Mouse (Mus musculus): ENCODE measurements around the gene Snf8. TPM values are rescaled to one million over a fixed set of nuclear protein-coding genes. Genes with fewer than 3 reads are reported as not detected.

The Snf8 gene
- polyA plus RNA-seq, 1 experiment from 2014 or later: 45.3 TPM

GRCm38 (mm10) chr11:96011982-96012381, 22.7 kb upstream of the Snf8 start:
- Histone ChIP-seq H3K27ac (replicated peaks; ENCODE audit: low read depth, low read length) (no peak overlapping the region), H3K4me3 (replicated peaks; ENCODE audit: low read depth, low read length) (no peak overlapping the region), H3K9me3 (ENCODE audit: control insufficient read depth, low read length) (no peaks in the 10 kb centered on the region), H3K36me3 (ENCODE audit: control insufficient read depth, insufficient read depth, low read length) (no peaks in the 10 kb centered on the region), H3K4me2 (ENCODE audit: low read length) (peak overlapping the region; percentile 27; the same call in 1 of the 2 replicates), H3K9ac (replicated peaks; ENCODE audit: low read length) (no peak overlapping the region), H3K4me1 (ENCODE audit: control insufficient read depth, insufficient read depth, low read length) (0 out of 2 replicates have a peak, but pooled peaks cover 3% of the 10 kb centered on the region), H3K27me3 (ENCODE audit: control insufficient read depth, insufficient read depth, low read length) (no peaks in the 10 kb centered on the region)
- ATAC-seq (ENCODE audit: low FRiP score, low TSS enrichment): no peak
- no peak for DNase-seq
- WGBS: 5% methylated on average over 6 of the region's 8 CpGs

GRCm38 (mm10) chr11:96015421-96015820, 19.3 kb upstream of the Snf8 start:
- Histone ChIP-seq H3K9me3 (ENCODE audit: control insufficient read depth, low read length) (no peaks in the 10 kb centered on the region), H3K4me2 (ENCODE audit: low read length) (no peak overlapping the region), H3K9ac (replicated peaks; ENCODE audit: low read length) (no peak overlapping the region), H3K27ac (replicated peaks; ENCODE audit: low read depth, low read length) (no peak overlapping the region), H3K36me3 (ENCODE audit: control insufficient read depth, insufficient read depth, low read length) (no peaks in the 10 kb centered on the region), H3K4me3 (replicated peaks; ENCODE audit: low read depth, low read length) (no peak overlapping the region), H3K27me3 (ENCODE audit: control insufficient read depth, insufficient read depth, low read length) (no peaks in the 10 kb centered on the region), H3K4me1 (ENCODE audit: control insufficient read depth, insufficient read depth, low read length) (0 out of 2 replicates have a peak, but pooled peaks cover 3% of the 10 kb centered on the region)
- 57% methylated on average over 5 of the region's 5 CpGs for WGBS
- no peak for ATAC-seq (ENCODE audit: low FRiP score, low TSS enrichment)
- DNase-seq: no peak

GRCm38 (mm10) chr11:96017941-96018351, 16.7 kb upstream of the Snf8 start:
- no peak overlapping the region for H3K9ac ChIP-seq (replicated peaks; ENCODE audit: low read length)
- no peak for DNase-seq
- no peak for ATAC-seq (ENCODE audit: low FRiP score, low TSS enrichment)

GRCm38 (mm10) chr11:96020622-96021021, 14.1 kb upstream of the Snf8 start:
- Histone ChIP-seq H3K36me3 (ENCODE audit: control insufficient read depth, insufficient read depth, low read length) (no peaks in the 10 kb centered on the region), H3K4me2 (ENCODE audit: low read length) (no peak overlapping the region), H3K4me3 (replicated peaks; ENCODE audit: low read depth, low read length) (no peak overlapping the region), H3K4me1 (ENCODE audit: control insufficient read depth, insufficient read depth, low read length) (no peaks in the 10 kb centered on the region), H3K27ac (replicated peaks; ENCODE audit: low read depth, low read length) (no peak overlapping the region), H3K9ac (replicated peaks; ENCODE audit: low read length) (no peak overlapping the region), H3K9me3 (ENCODE audit: control insufficient read depth, low read length) (no peaks in the 10 kb centered on the region), H3K27me3 (ENCODE audit: control insufficient read depth, insufficient read depth, low read length) (no peaks in the 10 kb centered on the region)
- DNase-seq (no peak), ATAC-seq (ENCODE audit: low FRiP score, low TSS enrichment) (no peak)
- 73% methylated on average over 4 of the region's 4 CpGs for WGBS

More at GRCm38 (mm10) chr11:96017941-96018351, 16.7 kb upstream of the Snf8 start:
- H3K9me3 ChIP-seq (ENCODE audit: control insufficient read depth, low read length): no peaks in the 10 kb centered on the region
- H3K4me1 ChIP-seq (ENCODE audit: control insufficient read depth, insufficient read depth, low read length): no peaks in the 10 kb centered on the region
- H3K36me3 ChIP-seq (ENCODE audit: control insufficient read depth, insufficient read depth, low read length): no peaks in the 10 kb centered on the region
- H3K4me3 ChIP-seq (replicated peaks; ENCODE audit: low read depth, low read length): no peak overlapping the region
- 13% methylated on average over 9 of the region's 9 CpGs for WGBS
- no peak overlapping the region for H3K27ac ChIP-seq (replicated peaks; ENCODE audit: low read depth, low read length)
- no peak overlapping the region for H3K4me2 ChIP-seq (ENCODE audit: low read length)
- no peaks in the 10 kb centered on the region for H3K27me3 ChIP-seq (ENCODE audit: control insufficient read depth, insufficient read depth, low read length)

- no peak overlapping the region for H3K9ac ChIP-seq (replicated peaks; ENCODE audit: low read length)
- H3K27me3 ChIP-seq (ENCODE audit: control insufficient read depth, insufficient read depth, low read length): no peaks in the 10 kb centered on the region
- 65% methylated on average over 5 of the region's 5 CpGs for WGBS
- DNase-seq (no peak), ATAC-seq (ENCODE audit: low FRiP score, low TSS enrichment) (no peak)
- no peaks in the 10 kb centered on the region for H3K9me3 ChIP-seq (ENCODE audit: control insufficient read depth, low read length)
- no peak overlapping the region for H3K4me3 ChIP-seq (replicated peaks; ENCODE audit: low read depth, low read length)
- H3K36me3 ChIP-seq (ENCODE audit: control insufficient read depth, insufficient read depth, low read length): no peaks in the 10 kb centered on the region
- no peaks in the 10 kb centered on the region for H3K4me1 ChIP-seq (ENCODE audit: control insufficient read depth, insufficient read depth, low read length)
- H3K4me2 ChIP-seq (ENCODE audit: low read length): no peak overlapping the region
- no peak overlapping the region for H3K27ac ChIP-seq (replicated peaks; ENCODE audit: low read depth, low read length)
Observed at GRCm38 (mm10) chr11:96028130-96028529, 6.6 kb upstream of the Snf8 start.

- Histone ChIP-seq H3K9me3 (ENCODE audit: control insufficient read depth, low read length) (no peaks in the 10 kb centered on the region), H3K36me3 (ENCODE audit: control insufficient read depth, insufficient read depth, low read length) (no peaks in the 10 kb centered on the region), H3K4me3 (replicated peaks; ENCODE audit: low read depth, low read length) (no peak overlapping the region), H3K4me1 (ENCODE audit: control insufficient read depth, insufficient read depth, low read length) (peaks cover 10% of the 10 kb centered on the region), H3K27me3 (ENCODE audit: control insufficient read depth, insufficient read depth, low read length) (no peaks in the 10 kb centered on the region), H3K4me2 (ENCODE audit: low read length) (no peak overlapping the region), H3K9ac (replicated peaks; ENCODE audit: low read length) (no peak overlapping the region), H3K27ac (replicated peaks; ENCODE audit: low read depth, low read length) (no peak overlapping the region)
- WGBS: 90% methylated on average over 3 of the region's 3 CpGs
- no peak for DNase-seq
- no peak for ATAC-seq (ENCODE audit: low FRiP score, low TSS enrichment)
Observed at GRCm38 (mm10) chr11:96030571-96030970, 4.1 kb upstream of the Snf8 start.

GRCm38 (mm10) chr11:96031701-96032100, 3.0 kb upstream of the Snf8 start:
- ATAC-seq (ENCODE audit: low FRiP score, low TSS enrichment): no peak

GRCm38 (mm10) chr11:96033264-96033663, 1.4 kb upstream of the Snf8 start:
- Histone ChIP-seq H3K9ac (replicated peaks; ENCODE audit: low read length) (no peak overlapping the region), H3K27me3 (ENCODE audit: control insufficient read depth, insufficient read depth, low read length) (no peaks in the 10 kb centered on the region), H3K9me3 (ENCODE audit: control insufficient read depth, low read length) (no peaks in the 10 kb centered on the region), H3K4me2 (ENCODE audit: low read length) (no peak overlapping the region), H3K27ac (replicated peaks; ENCODE audit: low read depth, low read length) (no peak overlapping the region), H3K4me1 (ENCODE audit: control insufficient read depth, insufficient read depth, low read length) (peaks cover 12% of the 10 kb centered on the region), H3K4me3 (replicated peaks; ENCODE audit: low read depth, low read length) (no peak overlapping the region), H3K36me3 (ENCODE audit: control insufficient read depth, insufficient read depth, low read length) (no peaks in the 10 kb centered on the region; the same call in 1 of the 2 replicates)
- DNase-seq: peak; percentile 44
- WGBS: 100% methylated on average over 3 of the region's 3 CpGs
- ATAC-seq (ENCODE audit: low FRiP score, low TSS enrichment): no peak

More at GRCm38 (mm10) chr11:96031701-96032100, 3.0 kb upstream of the Snf8 start:
- H3K27me3 ChIP-seq (ENCODE audit: control insufficient read depth, insufficient read depth, low read length): no peaks in the 10 kb centered on the region
- H3K9ac ChIP-seq (replicated peaks; ENCODE audit: low read length): no peak overlapping the region
- no peaks in the 10 kb centered on the region for H3K36me3 ChIP-seq (ENCODE audit: control insufficient read depth, insufficient read depth, low read length)
- H3K4me2 ChIP-seq (ENCODE audit: low read length): no peak overlapping the region
- no peak for DNase-seq
- no peak overlapping the region for H3K4me3 ChIP-seq (replicated peaks; ENCODE audit: low read depth, low read length)
- no peak overlapping the region for H3K27ac ChIP-seq (replicated peaks; ENCODE audit: low read depth, low read length)
- 81% methylated on average over 2 of the region's 2 CpGs for WGBS
- no peaks in the 10 kb centered on the region for H3K9me3 ChIP-seq (ENCODE audit: control insufficient read depth, low read length)
- H3K4me1 ChIP-seq (ENCODE audit: control insufficient read depth, insufficient read depth, low read length): peaks cover 12% of the 10 kb centered on the region

GRCm38 (mm10) chr11:96034116-96034515, 569 bp upstream of the Snf8 start:
- H3K27ac ChIP-seq (replicated peaks; ENCODE audit: low read depth, low read length): no peak overlapping the region

More at GRCm38 (mm10) chr11:96034116-96034515, 569 bp upstream of the Snf8 start:
- no peak for ATAC-seq (ENCODE audit: low FRiP score, low TSS enrichment)
- peak overlapping the region; percentile 95 for H3K4me2 ChIP-seq (ENCODE audit: low read length)
- peaks cover 7% of the 10 kb centered on the region for H3K36me3 ChIP-seq (ENCODE audit: control insufficient read depth, insufficient read depth, low read length)
- WGBS: 51% methylated on average over 8 of the region's 8 CpGs
- H3K9me3 ChIP-seq (ENCODE audit: control insufficient read depth, low read length): no peaks in the 10 kb centered on the region
- H3K4me1 ChIP-seq (ENCODE audit: control insufficient read depth, insufficient read depth, low read length): peaks cover 12% of the 10 kb centered on the region
- H3K27me3 ChIP-seq (ENCODE audit: control insufficient read depth, insufficient read depth, low read length): no peaks in the 10 kb centered on the region
- H3K9ac ChIP-seq (replicated peaks; ENCODE audit: low read length): no peak overlapping the region
- no peak for DNase-seq
- H3K4me3 ChIP-seq (replicated peaks; ENCODE audit: low read depth, low read length): peak overlapping the region; percentile 59
